Mouse (Mus musculus) C2C12 (cell line): Measurements from ENCODE around the gene Sult4a1.

Experiments
- CEBPB ChIP-seq: IDR thresholded peaks from one replicate; pipeline ENCODE4 v1.6.1; 2011; ENCODE audit warnings: low read depth, mild to moderate bottlenecking, control low read depth, moderate library complexity
- CTCF ChIP-seq: IDR thresholded peaks from one replicate; pipeline ENCODE4 v1.5.1; 2011; ENCODE audit not compliant: control insufficient read depth, insufficient read depth, insufficient read length
- FOSL1 ChIP-seq: IDR thresholded peaks from one replicate; pipeline ENCODE4 v1.8.0; 2011; ENCODE audit warnings: mild to moderate bottlenecking, low read length; ENCODE audit not compliant: poor library complexity, insufficient read depth, severe bottlenecking
- MAX ChIP-seq: IDR thresholded peaks from one replicate; pipeline ENCODE4 v1.6.1; 2011; ENCODE audit warnings: mild to moderate bottlenecking, control low read depth
- MYOD1 ChIP-seq: IDR thresholded peaks from one replicate; pipeline ENCODE4 v1.6.1; 2011; ENCODE audit warnings: low read depth; ENCODE audit not compliant: control insufficient read depth, insufficient read length
- USF1 ChIP-seq: IDR thresholded peaks from one replicate; pipeline ENCODE4 v1.6.1; 2011; ENCODE audit warnings: low read depth, mild to moderate bottlenecking, control low read depth, moderate library complexity

GRCm38 (mm10) chr15:84069455-84070050 is 36.0 kb downstream of the Sult4a1 start:
- no peak for TF ChIP-seq USF1
- no peak for TF ChIP-seq MAX
- TF ChIP-seq CTCF, result no peak
- TF ChIP-seq FOSL1, result no peak
- no peak for TF ChIP-seq MYOD1
- TF ChIP-seq CEBPB, result no peak
